Mouse (Mus musculus) kidney, embryonic 16.5 days (tissue): ENCODE measurements around the gene Atic. TPM values are rescaled to one million over a fixed set of nuclear protein-coding genes. Genes with fewer than 3 reads are reported as not detected.
A peak's percentile ranks its signal among the peaks of the same experiment; 100 is the strongest.

Experiments
- ATAC-seq: fragments of 200-750 bp; cut with Nextera tagmentation; 2 replicates; pipeline ENCODE4 v1.8.0; 2017; ENCODE audit warnings: moderate TSS enrichment; ENCODE audit not compliant: low FRiP score, low TSS enrichment
- H3K27ac ChIP-seq: fragments of 300-500 bp; sonication (generic); 2 replicates; pipeline ENCODE4 v1.5.1; 2014; ENCODE audit warnings: low read length
- H3K27me3 ChIP-seq: fragments of 300-500 bp; sonication (generic); 2 replicates; pipeline ENCODE4 v1.6.1; 2014; ENCODE audit warnings: low read length, control low read depth, mixed read lengths; ENCODE audit not compliant: insufficient read depth
- H3K36me3 ChIP-seq: fragments of 300-500 bp; sonication (generic); 2 replicates; pipeline ENCODE4 v1.6.1; 2014; ENCODE audit warnings: low read length, control low read depth, mixed read lengths; ENCODE audit not compliant: insufficient read depth
- H3K4me1 ChIP-seq: fragments of 300-500 bp; sonication (generic); 2 replicates; pipeline ENCODE4 v1.6.1; 2014; ENCODE audit warnings: low read length, control low read depth, mixed read lengths; ENCODE audit not compliant: insufficient read depth
- H3K4me2 ChIP-seq: fragments of 300-500 bp; sonication (generic); replicated peaks from 2 replicates; pipeline ENCODE4 v1.6.1; 2014; ENCODE audit warnings: low read depth, low read length
- H3K4me3 ChIP-seq: fragments of 300-500 bp; sonication (generic); 2 replicates; pipeline ENCODE4 v1.5.1; 2014; ENCODE audit warnings: mild to moderate bottlenecking, low read length
- H3K9ac ChIP-seq: fragments of 300-500 bp; sonication (generic); replicated peaks from 2 replicates; pipeline ENCODE4 v1.6.1; 2014; ENCODE audit warnings: low read length
- H3K9me3 ChIP-seq: fragments of 300-500 bp; sonication (generic); 2 replicates; pipeline ENCODE4 v1.6.1; 2016; ENCODE audit warnings: low read length, control low read depth
- WGBS: fragments of 180-500 bp; shearing (Covaris S2); extraction: QIAGEN DNeasy Blood & Tissue Kit; methylation state at CpG from one replicate; pipeline ENCODE4 v1.1.7; 2014; 5-methylcytosine and 5-hydroxymethylcytosine counted together
- polyA plus RNA-seq: library from polyadenylated mRNA; unstranded; fragments of >200 nt; fragmentation: Nextera tagmentation; extraction: Ambion mirVana; gene quantifications from 2 replicates; pipeline ENCODE4 v1.2.1, GENCODE M21; 2015

Atic gene
- polyA plus RNA-seq, 1 experiment from 2014 or later: 56.1 TPM

- Histone ChIP-seq H3K27ac (no peak overlapping the region), H3K4me3 (no peak overlapping the region), H3K9me3 (peaks cover 10% of the 10 kb centered on the region; the same call in 1 of the 2 replicates), H3K9ac (no peak overlapping the region), H3K4me1 (peaks cover 11% of the 10 kb centered on the region), H3K27me3 (no peaks in the 10 kb centered on the region), H3K4me2 (no peak overlapping the region), H3K36me3 (peaks cover 51% of the 10 kb centered on the region)
- ATAC-seq: no peak
- WGBS: 94% methylated on average over 4 of the region's 4 CpGs
Measured at GRCm38 (mm10) chr1:71560626-71561025, 3.7 kb downstream of the Atic start.

GRCm38 (mm10) chr1:71564291-71564690, 7.3 kb downstream of the Atic start:
- no peaks in the 10 kb centered on the region for H3K27me3 ChIP-seq
- H3K4me1 ChIP-seq: no peaks in the 10 kb centered on the region
- WGBS: 94% methylated on average over 7 of the region's 7 CpGs

GRCm38 (mm10) chr1:71567884-71568605, 11.1 kb downstream of the Atic start:
- WGBS: 88% methylated on average over 16 of the region's 16 CpGs
- peaks cover 87% of the 10 kb centered on the region for H3K36me3 ChIP-seq
- no peak overlapping the region for H3K9ac ChIP-seq
- no peak for ATAC-seq
- H3K27ac ChIP-seq: no peak overlapping the region
- H3K9me3 ChIP-seq: no peaks in the 10 kb centered on the region
- no peak overlapping the region for H3K4me3 ChIP-seq
- no peaks in the 10 kb centered on the region for H3K4me1 ChIP-seq
- no peak overlapping the region for H3K4me2 ChIP-seq
- H3K27me3 ChIP-seq: no peaks in the 10 kb centered on the region

More at GRCm38 (mm10) chr1:71564291-71564690, 7.3 kb downstream of the Atic start:
- no peak overlapping the region for H3K9ac ChIP-seq
- peaks cover 84% of the 10 kb centered on the region for H3K36me3 ChIP-seq
- no peak overlapping the region for H3K4me3 ChIP-seq
- H3K9me3 ChIP-seq: peaks cover 10% of the 10 kb centered on the region; the same call in 1 of the 2 replicates
- no peak overlapping the region for H3K27ac ChIP-seq
- no peak overlapping the region for H3K4me2 ChIP-seq
- no peak for ATAC-seq

- Histone ChIP-seq H3K36me3 (peaks cover 76% of the 10 kb centered on the region), H3K4me3 (no peak overlapping the region), H3K9ac (no peak overlapping the region), H3K4me2 (no peak overlapping the region), H3K27ac (no peak overlapping the region), H3K9me3 (no peaks in the 10 kb centered on the region), H3K4me1 (no peaks in the 10 kb centered on the region), H3K27me3 (no peaks in the 10 kb centered on the region)
- no peak for ATAC-seq
- 86% methylated on average over 4 of the region's 4 CpGs for WGBS
Measured at GRCm38 (mm10) chr1:71570116-71570515, 13.2 kb downstream of the Atic start.

- Histone ChIP-seq H3K4me1 (no peaks in the 10 kb centered on the region), H3K9me3 (no peaks in the 10 kb centered on the region; the same call in 1 of the 2 replicates), H3K4me2 (no peak overlapping the region), H3K9ac (no peak overlapping the region), H3K27ac (no peak overlapping the region), H3K4me3 (no peak overlapping the region), H3K27me3 (no peaks in the 10 kb centered on the region), H3K36me3 (peaks cover 76% of the 10 kb centered on the region)
- WGBS: 96% methylated on average over 7 of the region's 7 CpGs
- ATAC-seq: no peak
Measured at GRCm38 (mm10) chr1:71575987-71576386, 19.0 kb downstream of the Atic start.

GRCm38 (mm10) chr1:71576837-71577236, 19.9 kb downstream of the Atic start:
- no peaks in the 10 kb centered on the region; the same call in 1 of the 2 replicates for H3K9me3 ChIP-seq
- H3K4me1 ChIP-seq: no peaks in the 10 kb centered on the region
- no peak overlapping the region for H3K9ac ChIP-seq
- no peak for ATAC-seq
- WGBS: 93% methylated on average over 6 of the region's 6 CpGs
- no peak overlapping the region for H3K4me3 ChIP-seq
- no peak overlapping the region for H3K4me2 ChIP-seq
- H3K27ac ChIP-seq: no peak overlapping the region
- no peaks in the 10 kb centered on the region for H3K27me3 ChIP-seq
- H3K36me3 ChIP-seq: peaks cover 67% of the 10 kb centered on the region

GRCm38 (mm10) chr1:71579526-71579925, 22.6 kb downstream of the Atic start:
- Histone ChIP-seq H3K4me1 (no peaks in the 10 kb centered on the region), H3K9ac (no peak overlapping the region), H3K4me2 (no peak overlapping the region), H3K9me3 (no peaks in the 10 kb centered on the region; the same call in 1 of the 2 replicates), H3K27ac (no peak overlapping the region), H3K36me3 (peaks cover 49% of the 10 kb centered on the region), H3K27me3 (no peaks in the 10 kb centered on the region), H3K4me3 (no peak overlapping the region)
- WGBS: 81% methylated on average over 4 of the region's 4 CpGs
- ATAC-seq: no peak

GRCm38 (mm10) chr1:71580408-71580807, 23.5 kb downstream of the Atic start:
- H3K9ac ChIP-seq: no peak overlapping the region
- peaks cover 54% of the 10 kb centered on the region for H3K36me3 ChIP-seq
- no peaks in the 10 kb centered on the region; the same call in 1 of the 2 replicates for H3K9me3 ChIP-seq
- H3K27ac ChIP-seq: no peak overlapping the region
- 0 out of 2 replicates have a peak, but pooled peaks have one; percentile 46 for ATAC-seq
- H3K4me3 ChIP-seq: no peak overlapping the region
- WGBS: 91% methylated on average over 12 of the region's 12 CpGs
- H3K4me1 ChIP-seq: no peaks in the 10 kb centered on the region
- H3K27me3 ChIP-seq: no peaks in the 10 kb centered on the region
- no peak overlapping the region for H3K4me2 ChIP-seq

GRCm38 (mm10) chr1:71583302-71583701, 26.4 kb downstream of the Atic start:
- Histone ChIP-seq H3K9ac (no peak overlapping the region), H3K27me3 (no peaks in the 10 kb centered on the region), H3K4me1 (no peaks in the 10 kb centered on the region), H3K27ac (no peak overlapping the region), H3K36me3 (peaks cover 52% of the 10 kb centered on the region), H3K4me2 (no peak overlapping the region), H3K4me3 (no peak overlapping the region), H3K9me3 (no peaks in the 10 kb centered on the region)
- 93% methylated on average over 8 of the region's 8 CpGs for WGBS
- ATAC-seq: no peak

- Histone ChIP-seq H3K4me2 (no peak overlapping the region), H3K4me3 (no peak overlapping the region), H3K27ac (no peak overlapping the region), H3K27me3 (no peaks in the 10 kb centered on the region), H3K4me1 (no peaks in the 10 kb centered on the region), H3K9me3 (no peaks in the 10 kb centered on the region), H3K9ac (no peak overlapping the region), H3K36me3 (peaks cover 51% of the 10 kb centered on the region)
- no peak for ATAC-seq
- WGBS: 91% methylated on average over 7 of the region's 7 CpGs
Measured at GRCm38 (mm10) chr1:71583900-71584299, 26.9 kb downstream of the Atic start.
